ENCODE assay signal across 8 mouse cellular contexts in genomic region chr8:121084210-121084951, GRCm38 (mm10). TPM values are rescaled to one million over a fixed set of nuclear protein-coding genes. Genes with fewer than 3 reads are reported as not detected.
DNase-seq lines count a peak whose midpoint lies in the region; ATAC-seq and TF ChIP-seq lines count a peak whose summit lies in the region.

Gene Foxf1, plus strand, starts transcription at chr8:121084386.

- peak within 1 kb of the TSS; percentile 86 for H3K27ac ChIP-seq in embryonic facial prominence, embryonic 10.5 days (replicated peaks)
- H3K27ac ChIP-seq in hindbrain, embryonic 16.5 days (ENCODE audit: low read depth, low read length): no peak within 1 kb of the TSS
- H3K27ac ChIP-seq in lung, embryonic 14.5 days (ENCODE audit: low read depth): peak within 1 kb of the TSS; percentile 99
- peak within 1 kb of the TSS; percentile 99 for H3K27ac ChIP-seq in stomach, embryonic 14.5 days (ENCODE audit: low read length)

- peak within 1 kb of the TSS; percentile 70 for H3K4me3 ChIP-seq in embryonic facial prominence, embryonic 10.5 days
- peak within 1 kb of the TSS; percentile 38 for H3K4me3 ChIP-seq in hindbrain, embryonic 16.5 days (ENCODE audit: low read length)
- H3K4me3 ChIP-seq in lung, embryonic 14.5 days (ENCODE audit: low read depth, low read length): peak within 1 kb of the TSS; percentile 76
- H3K4me3 ChIP-seq in stomach, embryonic 14.5 days (ENCODE audit: low read depth, low read length): peak within 1 kb of the TSS; percentile 69

- WGBS in embryonic facial prominence, embryonic 10.5 days: under 1% methylated on average over 78 of the region's 83 CpGs
- under 1% methylated on average over 64 of the region's 83 CpGs for WGBS in hindbrain, embryonic 16.5 days
- WGBS in lung, embryonic 14.5 days: under 1% methylated on average over 81 of the region's 83 CpGs
- under 1% methylated on average over 45 of the region's 83 CpGs for WGBS in stomach, embryonic 14.5 days

- no peak within 1 kb of the TSS for H3K9ac ChIP-seq in hindbrain, embryonic 16.5 days (ENCODE audit: low read depth, low read length)
- H3K9ac ChIP-seq in lung, embryonic 14.5 days: peak within 1 kb of the TSS; percentile 87
- H3K9ac ChIP-seq in stomach, embryonic 14.5 days (replicated peaks; ENCODE audit: low read depth, low read length): peak within 1 kb of the TSS; percentile 92

- H3K9me3 ChIP-seq in embryonic facial prominence, embryonic 10.5 days: no peaks in the 10 kb centered on the region
- no peaks in the 10 kb centered on the region for H3K9me3 ChIP-seq in hindbrain, embryonic 16.5 days (ENCODE audit: control insufficient read depth, low read length)
- no peaks in the 10 kb centered on the region for H3K9me3 ChIP-seq in lung, embryonic 14.5 days (ENCODE audit: low read depth, low read length)
- H3K9me3 ChIP-seq in stomach, embryonic 14.5 days (ENCODE audit: control insufficient read depth, low read depth, low read length): no peaks in the 10 kb centered on the region

- peak within 1 kb of the TSS; percentile 72 for H3K4me2 ChIP-seq in hindbrain, embryonic 16.5 days (ENCODE audit: low read length)
- H3K4me2 ChIP-seq in lung, embryonic 14.5 days: peak within 1 kb of the TSS; percentile 84
- H3K4me2 ChIP-seq in stomach, embryonic 14.5 days (replicated peaks; ENCODE audit: low read depth, low read length): peak within 1 kb of the TSS; percentile 78

- peaks cover 66% of the 10 kb centered on the region for H3K4me1 ChIP-seq in embryonic facial prominence, embryonic 10.5 days
- H3K4me1 ChIP-seq in hindbrain, embryonic 16.5 days (ENCODE audit: control insufficient read depth, insufficient read depth, low read depth, low read length): peaks cover 22% of the 10 kb centered on the region
- peaks cover 4% of the 10 kb centered on the region; the same call in 1 of the 2 replicates for H3K4me1 ChIP-seq in lung, embryonic 14.5 days (ENCODE audit: insufficient read depth)
- H3K4me1 ChIP-seq in stomach, embryonic 14.5 days (ENCODE audit: control insufficient read depth, insufficient read depth, low read length): peaks cover 3% of the 10 kb centered on the region; the same call in 1 of the 2 replicates

- peak; percentile 29 for DNase-seq in kidney, adult 18-20 months
- no peak for DNase-seq in kidney, postnatal 25 days
- DNase-seq in embryonic facial prominence, embryonic 10.5 days (ENCODE audit: low spot score): peak; percentile 83
- DNase-seq in lung, embryonic 14.5 days: peak; percentile 91
- DNase-seq in cerebellum, postnatal 4 days (ENCODE audit: low spot score in 2 of 2): no peak

- 0 out of 2 replicates have a peak, but pooled peaks cover 3% of the 10 kb centered on the region for H3K36me3 ChIP-seq in embryonic facial prominence, embryonic 10.5 days (replicated peaks)
- H3K36me3 ChIP-seq in hindbrain, embryonic 16.5 days (ENCODE audit: control insufficient read depth, insufficient read depth, low read length): no peaks in the 10 kb centered on the region
- H3K36me3 ChIP-seq in lung, embryonic 14.5 days (ENCODE audit: insufficient read depth): peaks cover 35% of the 10 kb centered on the region
- H3K36me3 ChIP-seq in stomach, embryonic 14.5 days (ENCODE audit: control insufficient read depth, insufficient read depth, low read length): peaks cover 8% of the 10 kb centered on the region; the same call in 1 of the 2 replicates

- TF ChIP-seq CTCF in lung, embryonic 14.5 days (IDR thresholded peaks at IDR 0.05; ENCODE audit: low read depth): no peak

- no peak for ATAC-seq in hindbrain, embryonic 16.5 days
- ATAC-seq in lung, embryonic 14.5 days (ENCODE audit: insufficient read depth): peak; percentile 80
- ATAC-seq in stomach, embryonic 14.5 days (ENCODE audit: insufficient number of reproducible peaks, insufficient read depth, low FRiP score, low read depth): no peak; the same call in 1 of the 2 replicates
- no peak for ATAC-seq in activated CD4-positive, CD25-positive, alpha-beta regulatory T cell, adult 4 months

- peaks cover 100% of the 10 kb centered on the region for H3K27me3 ChIP-seq in embryonic facial prominence, embryonic 10.5 days (replicated peaks; ENCODE audit: low read depth, poor library complexity, severe bottlenecking)
- H3K27me3 ChIP-seq in hindbrain, embryonic 16.5 days (replicated peaks; ENCODE audit: control insufficient read depth, insufficient read depth, low read length): peaks cover 91% of the 10 kb centered on the region
- peaks cover 78% of the 10 kb centered on the region for H3K27me3 ChIP-seq in lung, embryonic 14.5 days (ENCODE audit: insufficient read depth, low read length)
- H3K27me3 ChIP-seq in stomach, embryonic 14.5 days (ENCODE audit: control insufficient read depth, insufficient read depth, low read length): peaks cover 15% of the 10 kb centered on the region

RNA-seq across cellular contexts. Expression of gene Foxf1, which starts in this region (rescaled TPM):
- 28.8 and 30.1 TPM in 2 replicates for polyA plus RNA-seq in embryonic facial prominence, embryonic 10.5 days (2016; fragmentation: Nextera tagmentation; extraction: Ambion mirVana)
- polyA plus RNA-seq in hindbrain, embryonic 16.5 days (2015; fragmentation: Nextera tagmentation; extraction: Ambion mirVana): 1.1 and 1.3 TPM in 2 replicates
- 167 and 180 TPM in 2 replicates for polyA plus RNA-seq in lung, embryonic 14.5 days (2014; fragmentation: Nextera tagmentation; extraction: Ambion mirVana)
- polyA plus RNA-seq in stomach, embryonic 14.5 days (2014; fragmentation: Nextera tagmentation; extraction: Ambion mirVana): 147 and 163 TPM in 2 replicates
- not detected for polyA plus RNA-seq in activated CD4-positive, CD25-positive, alpha-beta regulatory T cell, adult 4 months (2017; shearing (Covaris generic))

Comparison
In these comparisons a context has a peak if more than half of its experiments do, and no peak if none do; other contexts are left out.
1. RNA of gene Foxf1 (polyA plus RNA-seq): 167 to 180 TPM in lung, embryonic 14.5 days, 147 to 163 TPM in stomach, embryonic 14.5 days and 28.8 to 30.1 TPM in embryonic facial prominence, embryonic 10.5 days; 1.1 to 1.3 TPM in hindbrain, embryonic 16.5 days and not detected in activated CD4-positive, CD25-positive, alpha-beta regulatory T cell, adult 4 months; every median in the first group is over 10 times any median in the second.
2. DNase-seq: peak in kidney, adult 18-20 months (single experiment), embryonic facial prominence, embryonic 10.5 days (single experiment) and lung, embryonic 14.5 days (single experiment); none in kidney, postnatal 25 days (0 of 2) and cerebellum, postnatal 4 days (0 of 2).
3. Peak in every context shown above with its lines, with median percentiles within 50 percentile points of each other: H3K4me3 ChIP-seq and H3K4me2 ChIP-seq.